Mouse (Mus musculus): ENCODE results near the gene 6430628N08Rik. TPM values are rescaled to one million over a fixed set of nuclear protein-coding genes. Genes with fewer than 3 reads are reported as not detected.

Gene 6430628N08Rik
- 0.89 and 1.5 TPM in 2 replicates for polyA plus RNA-seq (2015; fragmentation: Nextera tagmentation; extraction: Ambion mirVana)

GRCm38 (mm10) chr4:115890553-115890952 lies at the start of gene 6430628N08Rik:
TSS of gene 6430628N08Rik (plus strand) at chr4:115890665.

GRCm38 (mm10) chr4:115884022-115884421 lies 6.4 kb upstream of the 6430628N08Rik start, which contains the start of gene Kncn:
TSS of gene Kncn (plus strand) at chr4:115884400.

GRCm38 (mm10) chr4:115939295-115940102 lies 49.0 kb downstream of the 6430628N08Rik start, which contains the start of gene Dmbx1:
TSS of gene Dmbx1 (minus strand) at chr4:115939926.

Other genes starting within 250 kb of the 6430628N08Rik start
- 0.98 and 2.1 TPM in 2 replicates for gene Cyp4b1, start 242.9 kb upstream of the 6430628N08Rik start, polyA plus RNA-seq (2015; fragmentation: Nextera tagmentation; extraction: Ambion mirVana)
- gene Efcab14, start 152.9 kb upstream of the 6430628N08Rik start, polyA plus RNA-seq (2015; fragmentation: Nextera tagmentation; extraction: Ambion mirVana): 20.0 and 20.4 TPM in 2 replicates
- gene Tex38, start 109.6 kb upstream of the 6430628N08Rik start, polyA plus RNA-seq (2015; fragmentation: Nextera tagmentation; extraction: Ambion mirVana): 0.19 and 0.70 TPM in 2 replicates
- gene Atpaf1, start 105.9 kb upstream of the 6430628N08Rik start, polyA plus RNA-seq (2015; fragmentation: Nextera tagmentation; extraction: Ambion mirVana): 45.7 and 52.1 TPM in 2 replicates
- gene Mob3c, start 62.6 kb upstream of the 6430628N08Rik start, polyA plus RNA-seq (2015; fragmentation: Nextera tagmentation; extraction: Ambion mirVana): 4.8 and 7.3 TPM in 2 replicates
- gene Mknk1, start 51.5 kb upstream of the 6430628N08Rik start, polyA plus RNA-seq (2015; fragmentation: Nextera tagmentation; extraction: Ambion mirVana): 24.3 and 25.2 TPM in 2 replicates
- gene Kncn, start 6.3 kb upstream of the 6430628N08Rik start, polyA plus RNA-seq (2015; fragmentation: Nextera tagmentation; extraction: Ambion mirVana): 0.36 and 0.41 TPM in 2 replicates
- 0.65 and 0.90 TPM in 2 replicates for gene Dmbx1, start 49.3 kb downstream of the 6430628N08Rik start, polyA plus RNA-seq (2015; fragmentation: Nextera tagmentation; extraction: Ambion mirVana)
- 20.8 and 23.0 TPM in 2 replicates for gene Faah, start 127.3 kb downstream of the 6430628N08Rik start, polyA plus RNA-seq (2015; fragmentation: Nextera tagmentation; extraction: Ambion mirVana)
- gene Nsun4, start 163.2 kb downstream of the 6430628N08Rik start, polyA plus RNA-seq (2015; fragmentation: Nextera tagmentation; extraction: Ambion mirVana): 10.6 TPM in 2 replicates
- 626 and 669 TPM in 2 replicates for gene Uqcrh, start 184.4 kb downstream of the 6430628N08Rik start, polyA plus RNA-seq (2015; fragmentation: Nextera tagmentation; extraction: Ambion mirVana)
- 59.8 and 62.6 TPM in 2 replicates for gene Lrrc41, start 184.6 kb downstream of the 6430628N08Rik start, polyA plus RNA-seq (2015; fragmentation: Nextera tagmentation; extraction: Ambion mirVana)
- 3.0 and 3.4 TPM in 2 replicates for gene Rad54l, start 233.0 kb downstream of the 6430628N08Rik start, polyA plus RNA-seq (2015; fragmentation: Nextera tagmentation; extraction: Ambion mirVana)
- gene Pomgnt1, start 233.2 kb downstream of the 6430628N08Rik start, polyA plus RNA-seq (2015; fragmentation: Nextera tagmentation; extraction: Ambion mirVana): 63.2 and 71.4 TPM in 2 replicates

Measured in neural tube, postnatal 0 days (tissue).